Mouse (Mus musculus) layer of hippocampus, adult 6 months (tissue): ENCODE data around the gene Pdcd1lg2. TPM values are rescaled to one million over a fixed set of nuclear protein-coding genes. Genes with fewer than 3 reads are reported as not detected.

Source experiments
- long read RNA-seq, 2 experiments: library from polyadenylated mRNA; unstranded; transcript quantifications; one replicate each; pipeline ENCODE4 v2.0.0; 2019 to 2020
- polyA plus RNA-seq: library from polyadenylated mRNA; unstranded; fragments of <200 nt; fragmentation: Nextera tagmentation; gene quantifications from 2 replicates; pipeline ENCODE4 v1.2.3, GENCODE M21; 2021

Pdcd1lg2 gene
- polyA plus RNA-seq, result not detected in 2 replicates
- long read RNA-seq, experiment 1, result 0 reads
- long read RNA-seq, experiment 2, result 0 reads

GRCm38 (mm10) chr19:29410619-29411018, at the start of gene Pdcd1lg2:
Gene Pdcd1lg2 (plus strand): TSS chr19:29410919.

GRCm38 (mm10) chr19:29366969-29367622, 43.6 kb upstream of the Pdcd1lg2 start, which contains the start of the genes Plgrkt and Cd274:
Gene Plgrkt (minus strand): TSS chr19:29367390.
Gene Cd274 (plus strand): TSS chr19:29367455.

Other genes starting within 250 kb of the Pdcd1lg2 start
- gene Jak2, start 159.1 kb upstream of the Pdcd1lg2 start, polyA plus RNA-seq, result 2.3 and 2.5 TPM in 2 replicates
- gene Insl6, start 85.6 kb upstream of the Pdcd1lg2 start, polyA plus RNA-seq, result 1.6 and 2.7 TPM in 2 replicates
- 2.2 and 2.9 TPM in 2 replicates for gene Rln1, start 76.2 kb upstream of the Pdcd1lg2 start, polyA plus RNA-seq
- gene Plgrkt, start 43.5 kb upstream of the Pdcd1lg2 start, polyA plus RNA-seq, result 20.3 and 24.4 TPM in 2 replicates
- 0.98 and 1.3 TPM in 2 replicates for gene Cd274, start 43.5 kb upstream of the Pdcd1lg2 start, polyA plus RNA-seq
- gene Ric1, start 111.4 kb downstream of the Pdcd1lg2 start, polyA plus RNA-seq, result 7.7 and 10.6 TPM in 2 replicates
- 9.5 and 13.7 TPM in 2 replicates for gene Ermp1, start 237.5 kb downstream of the Pdcd1lg2 start, polyA plus RNA-seq